Comparison of ENCODE assay signal across 24 mouse cellular contexts in the genomic region with DNA sequence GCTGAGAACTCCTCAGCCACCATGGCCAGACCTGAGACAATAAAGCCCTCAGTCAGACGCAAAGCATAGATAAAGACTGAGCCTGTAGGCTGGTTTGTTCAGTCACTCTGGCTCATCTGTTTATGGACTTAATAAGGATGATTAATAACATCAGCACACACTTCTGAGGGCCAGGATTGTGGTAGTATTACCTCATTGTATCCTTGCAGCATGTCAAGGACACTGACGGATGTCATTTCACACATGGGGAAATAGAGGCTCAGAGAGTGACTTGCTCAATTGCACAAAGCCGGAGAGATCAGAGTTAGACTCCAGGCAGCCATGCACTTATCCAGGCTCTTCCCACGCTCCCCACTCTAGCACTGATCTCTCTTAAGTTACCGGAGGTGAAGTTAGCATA. TPM values are rescaled to one million over a fixed set of nuclear protein-coding genes. Genes with fewer than 3 reads are reported as not detected.
"Had no signal": no experiment of that assay in that cellular context is flagged by ENCODE, and none has a peak within 500 bp of the region (broad histone marks: within the 10 kb centered on the region; RNA-seq: fewer than 3 reads in every experiment).

No protein-coding gene starts in this region.

- ATAC-seq: inflammation-experienced regulatory T-cells, adult 6 months; intestine, embryonic 15.5 days; intestine, postnatal 0 days; liver, postnatal 0 days had no signal

- DNase-seq: gastrocnemius, postnatal 14 days; gastrocnemius, postnatal 36 days; heart, adult 18-20 months; heart, postnatal 10 days; heart, postnatal 4 days; kidney, adult 18-20 months; kidney, adult 8-10 months; kidney, postnatal 10 days; kidney, postnatal 25 days; kidney, postnatal 4 days; liver; liver, embryonic 13.5 days; liver, postnatal 0 days had no signal

RNA-seq across cellular contexts. Expression of a gene that starts 15.7 kb away (rescaled TPM):
- total RNA-seq: gastrocnemius, adult 18-20 months; gastrocnemius, postnatal 14 days; gastrocnemius, postnatal 36 days; granulocyte monocyte progenitor cell, adult 5-6 weeks; heart, adult 18-20 months; heart, adult 8-10 months; heart, postnatal 25 days; layer of hippocampus, adult 2 months; layer of hippocampus, postnatal 10 days; layer of hippocampus, postnatal 25 days; left cerebral cortex, postnatal 14 days had no signal
